Mouse (Mus musculus): ENCODE measurements around the gene Psmb2. TPM values are rescaled to one million over a fixed set of nuclear protein-coding genes. Genes with fewer than 3 reads are reported as not detected.

Gene Psmb2
- 100 to 1,000 TPM; 116 to 125 TPM for total RNA-seq (2021)

- intact Hi-C loops (cut with DNase I) = loop anchor here (2.0 to 5.0 kb wide), 3 partner anchors 75 to 120 kb away; partner anchors contain the start of gene Clspn
- peak; percentile 99 to 100 for DNase-seq
Measured at GRCm38 (mm10) chr4:126677054-126678003, at the start of gene Psmb2. TSS of gene Psmb2 (plus strand) at chr4:126677630.

GRCm38 (mm10) chr4:126631922-126632321 is 45.5 kb upstream of the Psmb2 start:
- DNase-seq = no peak
- intact Hi-C loops (cut with DNase I) = loop anchor here (2.0 kb wide), 1 partner anchor 109 kb away; no protein-coding TSS in a partner anchor

- DNase-seq = no peak
- intact Hi-C loops (cut with DNase I) = loop anchor here (2.0 kb wide), 1 partner anchor 108 kb away; no protein-coding TSS in a partner anchor
Measured at GRCm38 (mm10) chr4:126632668-126633067, 44.8 kb upstream of the Psmb2 start.

GRCm38 (mm10) chr4:126636330-126636729 is 41.1 kb upstream of the Psmb2 start:
- DNase-seq = no peak
- intact Hi-C loops (cut with DNase I) = no loop called here

- no peak for DNase-seq
- intact Hi-C loops (cut with DNase I) = no loop called here
Measured at GRCm38 (mm10) chr4:126637446-126637845, 40.0 kb upstream of the Psmb2 start.

- intact Hi-C loops (cut with DNase I) = no loop called here
- DNase-seq = no peak
Measured at GRCm38 (mm10) chr4:126639339-126639738, 38.1 kb upstream of the Psmb2 start.

- no peak for DNase-seq
- intact Hi-C loops (cut with DNase I) = no loop called here
Measured at GRCm38 (mm10) chr4:126641901-126642300, 35.5 kb upstream of the Psmb2 start.

GRCm38 (mm10) chr4:126643815-126644214 is 33.6 kb upstream of the Psmb2 start:
- no peak for DNase-seq
- intact Hi-C loops (cut with DNase I) = no loop called here

- intact Hi-C loops (cut with DNase I) = no loop called here
- DNase-seq = no peak
Measured at GRCm38 (mm10) chr4:126644333-126644963, 33.0 kb upstream of the Psmb2 start.

- intact Hi-C loops (cut with DNase I) = no loop called here
- no peak for DNase-seq
Measured at GRCm38 (mm10) chr4:126647996-126648910, 29.2 kb upstream of the Psmb2 start.

- intact Hi-C loops (cut with DNase I) = no loop called here
- DNase-seq = no peak
Measured at GRCm38 (mm10) chr4:126653148-126653547, 24.3 kb upstream of the Psmb2 start.

GRCm38 (mm10) chr4:126655356-126655755 is 22.1 kb upstream of the Psmb2 start:
- no peak for DNase-seq

GRCm38 (mm10) chr4:126661249-126661648 is 16.2 kb upstream of the Psmb2 start:
- DNase-seq = no peak
- intact Hi-C loops (cut with DNase I) = no loop called here

More at GRCm38 (mm10) chr4:126655356-126655755, 22.1 kb upstream of the Psmb2 start:
- intact Hi-C loops (cut with DNase I) = no loop called here

- no peak for DNase-seq
- intact Hi-C loops (cut with DNase I) = no loop called here
Measured at GRCm38 (mm10) chr4:126667075-126667474, 10.4 kb upstream of the Psmb2 start.

GRCm38 (mm10) chr4:126682298-126682697 is 4.9 kb downstream of the Psmb2 start:
- intact Hi-C loops (cut with DNase I) = no loop called here
- DNase-seq = no peak

GRCm38 (mm10) chr4:126683084-126683483 is 5.7 kb downstream of the Psmb2 start:
- intact Hi-C loops (cut with DNase I) = no loop called here
- DNase-seq = no peak

GRCm38 (mm10) chr4:126689457-126689856 is 12.0 kb downstream of the Psmb2 start:
- no peak for DNase-seq
- intact Hi-C loops (cut with DNase I) = no loop called here

- intact Hi-C loops (cut with DNase I) = no loop called here
- no peak for DNase-seq
Measured at GRCm38 (mm10) chr4:126693021-126693420, 15.6 kb downstream of the Psmb2 start.

GRCm38 (mm10) chr4:126696908-126697307 is 19.5 kb downstream of the Psmb2 start:
- no peak for DNase-seq
- intact Hi-C loops (cut with DNase I) = no loop called here

GRCm38 (mm10) chr4:126706630-126707438 is 29.4 kb downstream of the Psmb2 start:
- no peak for DNase-seq
- intact Hi-C loops (cut with DNase I) = no loop called here

Measured in heart, postnatal 36 days (tissue).